Mouse (Mus musculus) layer of hippocampus, adult 11-12 months (tissue): ENCODE measurements around the gene Zfp62.
"Not testable (repeated sequence)": the region's sequence is repeated elsewhere in the genome, so short reads cannot be mapped to it uniquely, and the experiment has no call there.

Source experiments
- DNase-seq: peaks from one replicate; pipeline ENCODE4 v3.0.0; 2022; ENCODE audit warnings: low spot score

Gene Zfp62

GRCm38 (mm10) chr11:49203129-49203768 is at the start of gene Zfp62:
Zfp62 (plus strand) TSS chr11:49203292.
- peak; percentile 94 for DNase-seq

GRCm38 (mm10) chr11:49154077-49154476 is 49.0 kb upstream of the Zfp62 start, which contains the start of gene Olfr1394:
Olfr1394 (plus strand) TSS chr11:49154377.
- no peak for DNase-seq

- no peak for DNase-seq
Measured at GRCm38 (mm10) chr11:49156821-49157814, 46.0 kb upstream of the Zfp62 start.

GRCm38 (mm10) chr11:49168839-49169611 is 34.1 kb upstream of the Zfp62 start:
- DNase-seq = no peak

GRCm38 (mm10) chr11:49170576-49170975 is 32.5 kb upstream of the Zfp62 start:
- no peak for DNase-seq

GRCm38 (mm10) chr11:49175345-49175744 is 27.7 kb upstream of the Zfp62 start:
- DNase-seq = no peak

GRCm38 (mm10) chr11:49176047-49176779 is 26.9 kb upstream of the Zfp62 start:
- DNase-seq = not testable (repeated sequence)

GRCm38 (mm10) chr11:49183172-49183571 is 19.9 kb upstream of the Zfp62 start:
- no peak for DNase-seq

GRCm38 (mm10) chr11:49186452-49186851 is 16.6 kb upstream of the Zfp62 start:
- DNase-seq = no peak

- no peak for DNase-seq
Measured at GRCm38 (mm10) chr11:49186955-49187488, 16.1 kb upstream of the Zfp62 start, which contains the start of gene Btnl9. Btnl9 (minus strand) TSS chr11:49187159.

- no peak for DNase-seq
Measured at GRCm38 (mm10) chr11:49187701-49188100, 15.4 kb upstream of the Zfp62 start.

- DNase-seq = peak; percentile 74
Measured at GRCm38 (mm10) chr11:49189737-49190136, 13.4 kb upstream of the Zfp62 start.

GRCm38 (mm10) chr11:49191083-49191482 is 12.0 kb upstream of the Zfp62 start:
- DNase-seq = no peak

GRCm38 (mm10) chr11:49194771-49195170 is 8.3 kb upstream of the Zfp62 start:
- not testable (repeated sequence) for DNase-seq

- no peak for DNase-seq
Measured at GRCm38 (mm10) chr11:49195819-49196322, 7.2 kb upstream of the Zfp62 start.

- DNase-seq = no peak
Measured at GRCm38 (mm10) chr11:49200666-49201065, 2.4 kb upstream of the Zfp62 start.

GRCm38 (mm10) chr11:49201142-49201541 is 1.9 kb upstream of the Zfp62 start:
- DNase-seq = no peak

GRCm38 (mm10) chr11:49202071-49202470 is 1.0 kb upstream of the Zfp62 start:
- DNase-seq = no peak

- DNase-seq = no peak
Measured at GRCm38 (mm10) chr11:49202523-49203061, 500 bp upstream of the Zfp62 start.

GRCm38 (mm10) chr11:49203771-49204497 is 842 bp downstream of the Zfp62 start:
- no peak for DNase-seq
